Mouse (Mus musculus) heart, embryonic 11.5 days (tissue): ENCODE results near the gene S1pr4. TPM values are rescaled to one million over a fixed set of nuclear protein-coding genes. Genes with fewer than 3 reads are reported as not detected.

Experiments
- ATAC-seq: fragments of 200-750 bp; cut with Nextera tagmentation; replicated peaks from 2 replicates; pipeline ENCODE4 v1.8.0; 2017; ENCODE audit warnings: moderate library complexity; ENCODE audit not compliant: insufficient number of reproducible peaks, low FRiP score, low TSS enrichment
- H3K27ac ChIP-seq: fragments of 300-500 bp; sonication (generic); 2 replicates; pipeline ENCODE4 v1.5.1; 2014; ENCODE audit warnings: mild to moderate bottlenecking, low read depth, low read length
- H3K27me3 ChIP-seq: fragments of 300-500 bp; sonication (generic); 2 replicates; pipeline ENCODE4 v1.6.1; 2014; ENCODE audit warnings: mild to moderate bottlenecking, low read length, mixed read lengths; ENCODE audit not compliant: control insufficient read depth, insufficient read depth
- H3K36me3 ChIP-seq: fragments of 300-500 bp; sonication (generic); 2 replicates; pipeline ENCODE4 v1.6.1; 2014; ENCODE audit warnings: mild to moderate bottlenecking, low read length, moderate library complexity, mixed read lengths; ENCODE audit not compliant: control insufficient read depth, insufficient read depth
- H3K4me1 ChIP-seq: fragments of 300-500 bp; sonication (generic); 2 replicates; pipeline ENCODE4 v1.6.1; 2014; ENCODE audit warnings: low read length; ENCODE audit not compliant: control insufficient read depth, insufficient read depth
- H3K4me2 ChIP-seq: fragments of 300-500 bp; sonication (generic); 2 replicates; pipeline ENCODE4 v1.6.1; 2014; ENCODE audit warnings: mild to moderate bottlenecking, moderate library complexity
- H3K4me3 ChIP-seq: fragments of 300-500 bp; sonication (generic); 2 replicates; pipeline ENCODE4 v1.5.1; 2014; ENCODE audit warnings: low read depth, low read length
- H3K9ac ChIP-seq: fragments of 300-500 bp; sonication (generic); 2 replicates; pipeline ENCODE4 v1.6.1; 2014; ENCODE audit warnings: mild to moderate bottlenecking, low read depth, low read length, moderate library complexity
- H3K9me3 ChIP-seq: fragments of 300-500 bp; sonication (generic); replicated peaks from 2 replicates; pipeline ENCODE4 v1.6.1; 2016; ENCODE audit warnings: low read length; ENCODE audit not compliant: control insufficient read depth
- WGBS: fragments of 180-500 bp; shearing (Covaris S2); extraction: QIAGEN DNeasy Blood & Tissue Kit; methylation state at CpG from one replicate; pipeline ENCODE4 v1.1.7; 2014; ENCODE audit not compliant: insufficient replicate concordance; 5-methylcytosine and 5-hydroxymethylcytosine counted together
- polyA plus RNA-seq: library from polyadenylated mRNA; unstranded; fragments of >200 nt; fragmentation: Nextera tagmentation; extraction: Ambion mirVana; gene quantifications from 2 replicates; pipeline ENCODE4 v1.2.1, GENCODE M21; 2014

Gene S1pr4
- polyA plus RNA-seq, 1 experiment from 2014 or later = 0.79 TPM

DNA sequence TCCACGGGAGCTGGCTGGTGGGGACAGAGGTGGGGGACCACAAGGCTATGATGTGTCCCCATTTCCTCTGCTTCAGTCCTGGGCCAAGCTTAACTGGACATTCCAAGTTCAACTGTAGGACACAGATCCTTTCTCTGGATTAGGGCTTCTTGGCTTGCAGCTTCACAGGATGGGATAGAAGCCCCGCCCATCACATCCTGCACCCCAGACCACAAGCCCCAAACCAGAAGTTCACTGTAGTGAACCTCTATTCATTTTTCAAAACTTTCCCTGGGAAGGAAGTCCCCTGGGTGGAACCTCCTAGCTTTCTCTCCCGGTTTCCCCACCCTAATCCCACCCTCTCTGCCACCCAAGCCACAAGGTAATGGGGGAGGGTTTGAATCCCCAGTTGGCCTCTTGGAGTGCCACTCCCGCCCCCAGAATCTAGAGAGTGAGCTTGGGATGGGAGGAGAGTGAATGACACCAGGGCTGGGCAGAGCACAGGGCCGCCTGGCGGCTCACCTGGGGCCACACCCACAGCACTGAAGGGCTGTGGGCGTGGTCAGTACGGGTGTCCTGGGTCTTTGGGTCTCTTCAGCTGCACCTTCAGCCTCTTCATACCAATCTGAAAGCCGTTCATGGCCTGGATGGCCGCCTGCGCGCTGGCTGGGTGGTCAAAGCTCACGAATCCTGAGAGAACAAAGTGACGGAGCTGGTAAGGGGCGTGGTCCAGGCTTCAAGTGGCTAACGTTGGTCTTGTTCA lies 38.1 kb downstream of the S1pr4 start:
- H3K4me3 ChIP-seq = no peak overlapping the region
- 9% methylated on average over 16 of the region's 16 CpGs for WGBS
- no peak overlapping the region for H3K9ac ChIP-seq
- H3K4me2 ChIP-seq = no peak overlapping the region
- peaks cover 6% of the 10 kb centered on the region for H3K4me1 ChIP-seq
- no peak overlapping the region for H3K27ac ChIP-seq
- no peaks in the 10 kb centered on the region for H3K36me3 ChIP-seq
- H3K9me3 ChIP-seq = no peaks in the 10 kb centered on the region
- H3K27me3 ChIP-seq = peaks cover 95% of the 10 kb centered on the region
- no peak for ATAC-seq

DNA sequence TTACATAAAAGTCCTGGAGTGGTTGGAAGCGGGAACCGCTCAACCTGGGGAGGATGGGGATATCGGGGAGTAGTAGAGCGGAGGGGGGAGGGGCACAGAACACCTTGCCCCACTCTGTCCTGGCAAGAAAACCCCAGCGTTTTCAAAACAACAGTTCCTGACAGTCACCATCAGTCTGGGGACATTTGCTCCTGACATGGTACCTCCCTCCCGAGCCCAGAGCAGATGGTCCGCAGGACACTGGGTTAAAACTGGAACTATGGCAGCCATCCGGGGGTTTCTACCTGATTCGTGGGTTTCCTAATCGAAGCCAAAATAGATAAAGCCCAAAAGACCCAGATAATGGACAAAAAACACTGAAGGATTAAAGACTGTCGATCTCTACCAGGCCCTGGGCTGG lies 39.0 kb downstream of the S1pr4 start:
- Histone ChIP-seq H3K4me2 (no peak overlapping the region), H3K9ac (no peak overlapping the region), H3K27ac (no peak overlapping the region), H3K4me1 (peaks cover 6% of the 10 kb centered on the region), H3K36me3 (no peaks in the 10 kb centered on the region), H3K9me3 (no peaks in the 10 kb centered on the region), H3K27me3 (peaks cover 94% of the 10 kb centered on the region), H3K4me3 (no peak overlapping the region)
- ATAC-seq = no peak
- 33% methylated on average over 11 of the region's 11 CpGs for WGBS

DNA sequence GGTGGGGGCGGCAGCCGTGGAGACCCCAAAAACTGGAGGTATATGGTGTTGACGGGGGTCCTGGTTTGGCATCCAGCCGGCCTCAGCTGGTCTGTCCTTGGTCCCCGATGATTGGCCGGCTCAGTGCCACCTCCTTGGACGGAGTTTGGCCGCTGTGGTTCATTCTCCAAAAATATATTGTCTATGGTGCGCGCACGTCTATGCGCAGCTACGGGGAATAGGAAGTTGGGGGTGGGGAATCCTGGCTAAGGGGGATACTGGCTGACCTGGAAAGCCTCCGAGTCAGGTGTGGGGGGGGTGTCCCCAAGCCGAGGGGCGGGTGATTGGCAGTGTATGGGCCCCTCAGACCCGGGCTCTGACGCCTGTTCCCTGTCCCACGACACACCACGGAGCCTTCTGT lies 39.5 kb downstream of the S1pr4 start:
- no peak for ATAC-seq
- peaks cover 6% of the 10 kb centered on the region for H3K4me1 ChIP-seq
- peaks cover 94% of the 10 kb centered on the region for H3K27me3 ChIP-seq
- 27% methylated on average over 20 of the region's 20 CpGs for WGBS
- no peaks in the 10 kb centered on the region for H3K36me3 ChIP-seq
- H3K27ac ChIP-seq = no peak overlapping the region
- no peak overlapping the region for H3K9ac ChIP-seq
- H3K4me3 ChIP-seq = 0 out of 2 replicates have a peak overlapping the region, but pooled peaks have one; percentile 8
- H3K4me2 ChIP-seq = no peak overlapping the region
- H3K9me3 ChIP-seq = no peaks in the 10 kb centered on the region

DNA sequence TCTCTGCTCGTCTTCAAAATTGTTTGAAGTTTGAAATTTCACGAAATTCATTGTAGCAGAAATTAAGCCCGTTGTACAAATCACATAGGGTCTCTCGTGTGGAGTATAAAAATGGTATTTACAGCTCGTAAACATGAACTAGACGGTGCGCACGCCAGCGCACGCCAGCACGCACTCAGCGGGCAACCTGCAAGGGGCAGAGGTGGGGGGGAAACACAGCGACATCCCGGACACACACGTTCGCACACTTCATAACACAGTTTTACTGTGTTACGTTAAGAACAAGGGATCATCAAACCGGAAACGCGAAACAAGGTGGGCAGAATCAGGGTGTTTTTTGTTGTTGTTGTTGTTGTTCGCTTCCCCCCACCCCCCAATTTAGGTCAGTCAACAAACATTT lies 40.5 kb downstream of the S1pr4 start:
- peaks cover 94% of the 10 kb centered on the region for H3K27me3 ChIP-seq
- no peak overlapping the region for H3K9ac ChIP-seq
- no peaks in the 10 kb centered on the region for H3K9me3 ChIP-seq
- no peak for ATAC-seq
- H3K27ac ChIP-seq = no peak overlapping the region
- H3K4me2 ChIP-seq = no peak overlapping the region
- WGBS = 58% methylated on average over 21 of the region's 21 CpGs
- peaks cover 4% of the 10 kb centered on the region for H3K4me1 ChIP-seq
- H3K36me3 ChIP-seq = no peaks in the 10 kb centered on the region
- no peak overlapping the region for H3K4me3 ChIP-seq

DNA sequence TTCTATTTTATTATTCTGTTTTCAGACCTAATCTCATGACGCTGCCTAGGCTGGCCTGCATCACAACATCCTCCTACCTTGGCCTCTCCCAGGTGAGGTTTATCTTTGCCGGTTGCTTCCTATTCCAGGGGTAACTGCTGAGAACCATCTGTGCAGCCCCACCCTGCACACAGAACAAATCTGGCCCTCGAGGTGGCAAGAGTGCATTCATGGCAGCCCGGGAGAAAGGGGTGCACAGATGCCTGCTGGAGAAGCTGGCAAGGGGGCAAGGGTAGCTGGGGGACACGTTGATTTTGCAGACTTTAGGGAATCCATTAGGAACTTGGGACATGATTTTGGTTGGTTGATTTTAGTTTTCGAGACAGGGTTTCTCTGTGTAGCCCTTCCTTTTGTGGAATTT lies 41.7 kb downstream of the S1pr4 start:
- WGBS = 76% methylated on average over 6 of the region's 6 CpGs

DNA sequence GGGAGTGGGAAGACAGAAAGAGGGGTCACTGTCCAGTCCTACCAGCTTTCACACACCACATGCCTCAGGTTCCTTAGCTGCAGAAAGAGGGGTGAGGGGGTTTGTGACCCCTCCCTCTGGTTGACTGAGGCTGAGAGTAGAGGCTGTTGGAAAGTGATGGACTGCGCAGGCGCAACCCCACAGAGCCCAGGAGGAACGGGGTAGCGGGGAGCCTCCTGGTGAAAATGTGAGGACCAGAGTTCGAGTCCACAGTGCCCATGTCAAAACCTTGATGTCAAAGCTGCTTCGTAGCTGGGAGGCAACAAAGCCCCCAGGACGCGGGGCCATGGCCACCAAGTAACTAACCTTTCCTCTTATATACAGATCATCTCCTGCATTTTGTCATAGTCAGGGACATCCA lies 42.3 kb downstream of the S1pr4 start:
- Histone ChIP-seq H3K27ac (no peak overlapping the region), H3K4me2 (no peak overlapping the region), H3K4me1 (no peaks in the 10 kb centered on the region), H3K27me3 (peaks cover 94% of the 10 kb centered on the region), H3K9ac (no peak overlapping the region), H3K9me3 (no peaks in the 10 kb centered on the region), H3K4me3 (no peak overlapping the region), H3K36me3 (no peaks in the 10 kb centered on the region)
- ATAC-seq = no peak
- WGBS = 77% methylated on average over 8 of the region's 8 CpGs

More for the DNA sequence above, 41.7 kb downstream of the S1pr4 start:
- H3K27ac ChIP-seq = no peak overlapping the region
- H3K4me3 ChIP-seq = no peak overlapping the region
- H3K9ac ChIP-seq = no peak overlapping the region
- peaks cover 94% of the 10 kb centered on the region for H3K27me3 ChIP-seq
- H3K36me3 ChIP-seq = no peaks in the 10 kb centered on the region
- no peak overlapping the region for H3K4me2 ChIP-seq
- no peak for ATAC-seq
- H3K9me3 ChIP-seq = no peaks in the 10 kb centered on the region
- no peaks in the 10 kb centered on the region for H3K4me1 ChIP-seq

GRCm38 (mm10) chr10:81456983-81457563 lies 42.9 kb downstream of the S1pr4 start:
- Histone ChIP-seq H3K4me2 (no peak overlapping the region), H3K27ac (no peak overlapping the region), H3K4me3 (no peak overlapping the region), H3K27me3 (peaks cover 94% of the 10 kb centered on the region), H3K36me3 (no peaks in the 10 kb centered on the region), H3K4me1 (no peaks in the 10 kb centered on the region), H3K9me3 (no peaks in the 10 kb centered on the region), H3K9ac (no peak overlapping the region)
- 23% methylated on average over 12 of the region's 12 CpGs for WGBS
- no peak for ATAC-seq

DNA sequence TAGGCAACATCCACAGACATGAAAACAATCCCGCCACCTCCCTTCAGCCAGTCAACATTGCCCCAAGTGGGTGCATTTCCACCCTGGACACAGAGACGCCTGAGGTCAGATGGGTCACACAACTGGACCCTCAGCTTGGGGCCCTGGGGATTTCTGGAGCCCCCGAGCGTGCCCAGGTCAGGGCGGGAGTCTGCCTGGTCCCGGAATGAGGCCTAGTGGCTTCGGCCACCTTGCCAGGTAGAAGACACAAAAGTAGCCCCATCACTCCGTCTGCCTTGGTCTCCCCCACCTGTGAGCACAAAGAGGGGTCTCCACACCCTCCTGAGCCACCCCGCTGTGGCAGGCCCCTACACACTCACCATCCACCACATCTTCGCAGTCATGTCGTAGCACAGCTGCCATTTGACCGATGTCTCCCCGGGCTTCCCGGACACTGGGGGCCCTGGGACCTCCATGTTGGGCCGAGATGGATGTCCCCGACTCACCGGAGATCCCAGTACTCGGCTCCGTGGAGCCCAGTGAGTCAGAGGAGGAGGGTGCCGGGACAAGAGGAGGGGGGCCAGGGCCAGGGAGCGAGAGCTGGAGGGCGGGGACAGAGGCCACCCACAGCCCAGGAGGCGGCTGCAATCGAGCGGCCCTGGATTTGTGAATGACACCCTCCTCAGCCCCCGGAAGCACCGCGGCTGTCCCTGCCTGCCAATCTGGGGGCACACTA lies 44.6 kb downstream of the S1pr4 start, which contains the start of gene Nfic:
Gene Nfic, minus strand, starts transcription at position 455 of the 715 bp plus-strand sequence.
- H3K36me3 ChIP-seq = no peaks in the 10 kb centered on the region
- 59% methylated on average over 28 of the region's 28 CpGs for WGBS
- no peak within 1 kb of the TSS for H3K9ac ChIP-seq
- H3K4me1 ChIP-seq = no peaks in the 10 kb centered on the region
- ATAC-seq = no peak
- H3K4me3 ChIP-seq = no peak within 1 kb of the TSS
- no peaks in the 10 kb centered on the region for H3K9me3 ChIP-seq
- no peak within 1 kb of the TSS for H3K4me2 ChIP-seq
- no peak within 1 kb of the TSS for H3K27ac ChIP-seq
- H3K27me3 ChIP-seq = peaks cover 94% of the 10 kb centered on the region
